Mouse (Mus musculus) liver, postnatal 0 days (tissue): ENCODE measurements at regions not wholly inside any gene's neighbourhood (a gene's known extent, or its start where the extent isn't known, plus 50 kb on each side); places are given as distances from the start of the nearest gene placed in this dataset.

ENCODE experiments used
- CTCF ChIP-seq: sonication (generic); IDR thresholded peaks from 2 replicates; pipeline ENCODE4 v1.5.1; 2016; ENCODE audit warnings: antibody characterized with exemption, low read depth
- EP300 ChIP-seq: IDR thresholded peaks from 2 replicates; pipeline ENCODE4 v1.6.1; 2016; ENCODE audit warnings: antibody characterized with exemption, low read depth, mild to moderate bottlenecking

DNA sequence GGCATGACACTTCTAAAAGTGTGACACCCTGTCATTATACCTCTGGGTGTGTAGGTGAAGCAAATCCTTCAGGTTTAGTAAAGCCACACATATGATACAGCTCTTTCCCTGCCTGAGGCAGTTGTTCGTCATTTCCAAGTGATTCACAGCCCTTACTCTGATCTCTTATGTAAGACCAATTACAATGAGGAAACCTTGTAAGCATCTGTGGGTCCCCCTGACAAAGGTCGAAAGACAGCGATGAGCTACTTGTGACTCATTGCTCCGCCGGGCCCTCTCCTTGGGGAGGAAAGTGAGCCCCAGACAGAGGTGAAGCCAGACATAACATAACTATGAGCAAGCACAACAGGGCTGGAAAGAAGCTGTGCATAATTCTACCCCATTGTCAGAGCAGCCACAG lies 52.7 kb upstream of the Mast4 start:
- TF ChIP-seq CTCF, result no peak
- TF ChIP-seq EP300, result no peak
